Mouse (Mus musculus): ENCODE data around the gene Tbc1d22a. TPM values are rescaled to one million over a fixed set of nuclear protein-coding genes. Genes with fewer than 3 reads are reported as not detected.

Gene Tbc1d22a
- polyA plus RNA-seq (2012; rRNA removed) = 53.1 and 56.5 TPM in 2 replicates

- Histone ChIP-seq H3K36me3 (ENCODE audit: control insufficient read depth, insufficient read depth, low read length) (no peaks in the 10 kb centered on the region), H3K4me1 (replicated peaks; ENCODE audit: control insufficient read depth, insufficient read depth, low read length) (peaks cover 7% of the 10 kb centered on the region), H3K4me3 (ENCODE audit: control insufficient read depth, insufficient read depth, low read length) (peak within 1 kb of the TSS; percentile 78), H3K27ac (ENCODE audit: control insufficient read depth, insufficient read depth, low read length) (peak within 1 kb of the TSS; percentile 40), H3K27me3 (ENCODE audit: control insufficient read depth, insufficient read depth, low read length) (no peaks in the 10 kb centered on the region)
- TF ChIP-seq POLR2A (IDR thresholded peaks at IDR 0.05; ENCODE audit: control insufficient read depth, extremely low read depth, insufficient read depth, low read length, poor library complexity) (peak; percentile 74; the same call in 1 of the 2 replicates), CTCF (IDR thresholded peaks at IDR 0.05; ENCODE audit: borderline replicate concordance, control insufficient read depth, extremely low read depth, insufficient read depth, low read length, poor library complexity) (peak; percentile 59; the same call in 1 of the 2 replicates)
- WGBS = under 1% methylated on average over 64 of the region's 64 CpGs
- peak; percentile 93 for DNase-seq
Observed at GRCm38 (mm10) chr15:86213753-86214548, at the start of gene Tbc1d22a. Tbc1d22a (plus strand) TSS chr15:86214459.

- Histone ChIP-seq H3K4me3 (ENCODE audit: control insufficient read depth, insufficient read depth, low read length) (no peak overlapping the region), H3K27ac (ENCODE audit: control insufficient read depth, insufficient read depth, low read length) (no peak overlapping the region), H3K27me3 (ENCODE audit: control insufficient read depth, insufficient read depth, low read length) (no peaks in the 10 kb centered on the region), H3K36me3 (ENCODE audit: control insufficient read depth, insufficient read depth, low read length) (peaks cover 41% of the 10 kb centered on the region), H3K4me1 (replicated peaks; ENCODE audit: control insufficient read depth, insufficient read depth, low read length) (peaks cover 28% of the 10 kb centered on the region)
- TF ChIP-seq CTCF (IDR thresholded peaks at IDR 0.05; ENCODE audit: borderline replicate concordance, control insufficient read depth, extremely low read depth, insufficient read depth, low read length, poor library complexity) (no peak), POLR2A (IDR thresholded peaks at IDR 0.05; ENCODE audit: control insufficient read depth, extremely low read depth, insufficient read depth, low read length, poor library complexity) (no peak)
- no peak for DNase-seq
- 95% methylated on average over 21 of the region's 21 CpGs for WGBS
Observed at GRCm38 (mm10) chr15:86164718-86165345, 49.4 kb upstream of the Tbc1d22a start.

- TF ChIP-seq CTCF (IDR thresholded peaks at IDR 0.05; ENCODE audit: borderline replicate concordance, control insufficient read depth, extremely low read depth, insufficient read depth, low read length, poor library complexity) (no peak), POLR2A (IDR thresholded peaks at IDR 0.05; ENCODE audit: control insufficient read depth, extremely low read depth, insufficient read depth, low read length, poor library complexity) (no peak)
- Histone ChIP-seq H3K4me3 (ENCODE audit: control insufficient read depth, insufficient read depth, low read length) (no peak overlapping the region), H3K36me3 (ENCODE audit: control insufficient read depth, insufficient read depth, low read length) (peaks cover 41% of the 10 kb centered on the region), H3K27ac (ENCODE audit: control insufficient read depth, insufficient read depth, low read length) (no peak overlapping the region), H3K27me3 (ENCODE audit: control insufficient read depth, insufficient read depth, low read length) (no peaks in the 10 kb centered on the region), H3K4me1 (replicated peaks; ENCODE audit: control insufficient read depth, insufficient read depth, low read length) (peaks cover 39% of the 10 kb centered on the region)
- DNase-seq = no peak
- 95% methylated on average over 24 of the region's 24 CpGs for WGBS
Observed at GRCm38 (mm10) chr15:86165811-86166590, 48.3 kb upstream of the Tbc1d22a start.

DNA sequence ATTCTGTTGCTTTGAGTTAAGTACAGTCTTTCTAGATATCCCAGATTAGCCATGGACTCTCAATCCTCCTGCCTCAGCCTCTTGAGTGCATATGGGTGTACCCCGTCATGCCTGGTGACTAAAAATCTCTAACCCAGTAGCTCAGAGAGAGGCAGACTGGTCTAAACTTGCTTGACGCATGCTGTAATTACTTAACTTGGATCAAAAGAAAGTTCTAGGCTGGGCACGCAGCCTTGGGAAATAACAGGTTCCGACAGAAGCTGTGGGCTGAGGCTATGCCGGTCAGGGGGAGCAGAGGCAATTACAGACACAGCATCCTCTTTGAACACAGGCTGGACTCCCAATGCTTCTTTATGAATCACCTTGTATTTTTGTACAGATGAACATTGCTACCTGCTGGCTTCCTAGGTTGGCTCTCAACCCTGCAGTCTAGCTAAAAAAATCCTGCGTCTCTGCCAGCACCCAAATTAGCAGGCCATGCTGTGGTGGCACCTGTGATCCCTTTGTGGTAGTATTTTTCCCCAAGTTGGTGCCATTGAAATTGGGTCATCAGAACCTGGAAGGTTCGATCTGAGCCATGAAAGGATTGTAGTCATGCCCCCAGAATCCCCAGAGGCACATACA lies 47.1 kb upstream of the Tbc1d22a start:
- H3K27me3 ChIP-seq (ENCODE audit: control insufficient read depth, insufficient read depth, low read length) = no peaks in the 10 kb centered on the region
- DNase-seq = no peak
- peaks cover 50% of the 10 kb centered on the region for H3K4me1 ChIP-seq (replicated peaks; ENCODE audit: control insufficient read depth, insufficient read depth, low read length)
- H3K36me3 ChIP-seq (ENCODE audit: control insufficient read depth, insufficient read depth, low read length) = peaks cover 31% of the 10 kb centered on the region
- WGBS = 83% methylated on average over 7 of the region's 7 CpGs
- TF ChIP-seq CTCF (IDR thresholded peaks at IDR 0.05; ENCODE audit: borderline replicate concordance, control insufficient read depth, extremely low read depth, insufficient read depth, low read length, poor library complexity) (no peak), POLR2A (IDR thresholded peaks at IDR 0.05; ENCODE audit: control insufficient read depth, extremely low read depth, insufficient read depth, low read length, poor library complexity) (no peak)
- H3K27ac ChIP-seq (ENCODE audit: control insufficient read depth, insufficient read depth, low read length) = peak overlapping the region; percentile 95; the same call in 1 of the 2 replicates
- no peak overlapping the region for H3K4me3 ChIP-seq (ENCODE audit: control insufficient read depth, insufficient read depth, low read length)

- Histone ChIP-seq H3K4me3 (ENCODE audit: control insufficient read depth, insufficient read depth, low read length) (peak overlapping the region; percentile 14; the same call in 1 of the 2 replicates), H3K27ac (ENCODE audit: control insufficient read depth, insufficient read depth, low read length) (peak overlapping the region; percentile 95), H3K27me3 (ENCODE audit: control insufficient read depth, insufficient read depth, low read length) (no peaks in the 10 kb centered on the region), H3K4me1 (replicated peaks; ENCODE audit: control insufficient read depth, insufficient read depth, low read length) (peaks cover 58% of the 10 kb centered on the region), H3K36me3 (ENCODE audit: control insufficient read depth, insufficient read depth, low read length) (peaks cover 23% of the 10 kb centered on the region)
- TF ChIP-seq POLR2A (IDR thresholded peaks at IDR 0.05; ENCODE audit: control insufficient read depth, extremely low read depth, insufficient read depth, low read length, poor library complexity) = no peak
- no peak; the same call in 1 of the 2 replicates for TF ChIP-seq CTCF (IDR thresholded peaks at IDR 0.05; ENCODE audit: borderline replicate concordance, control insufficient read depth, extremely low read depth, insufficient read depth, low read length, poor library complexity)
- peak; percentile 55 for DNase-seq
- WGBS = 41% methylated on average over 10 of the region's 10 CpGs
Observed at GRCm38 (mm10) chr15:86167787-86168504, 46.3 kb upstream of the Tbc1d22a start.

Measured in thymus, adult 2 months (tissue).